Mouse (Mus musculus) myocyte (in vitro differentiated cells): ENCODE results near the gene Atrip.

Experiments
- CEBPB ChIP-seq: IDR thresholded peaks from 2 replicates; pipeline ENCODE4 v1.6.1; 2011; ENCODE audit warnings: mild to moderate bottlenecking, moderate library complexity; ENCODE audit not compliant: poor library complexity, insufficient read depth, severe bottlenecking
- E2F4 ChIP-seq: IDR thresholded peaks from one replicate; pipeline ENCODE4 v1.6.1; 2011; ENCODE audit warnings: mild to moderate bottlenecking, control low read depth, moderate library complexity; ENCODE audit not compliant: insufficient read depth
- MAX ChIP-seq: IDR thresholded peaks from one replicate; pipeline ENCODE4 v1.6.1; 2011; ENCODE audit warnings: low read depth, mild to moderate bottlenecking, control low read depth
- MYOD1 ChIP-seq, 3 experiments: IDR thresholded peaks; one replicate each; pipeline ENCODE4 v1.6.1; 2011; ENCODE audit warnings: control low read depth in 2 of 3, low read depth in 2 of 3, mild to moderate bottlenecking in 2 of 3, moderate library complexity in 1 of 3; ENCODE audit not compliant: insufficient read length in 2 of 3, control insufficient read depth in 1 of 3
- MYOG ChIP-seq, 3 experiments: IDR thresholded peaks; one replicate each; pipeline ENCODE4 v1.6.1; 2011; ENCODE audit warnings: control low read depth in 2 of 3, low read depth in 2 of 3, mild to moderate bottlenecking in 2 of 3; ENCODE audit not compliant: insufficient read length in 2 of 3, control insufficient read depth in 1 of 3, insufficient read depth in 1 of 3
- POLR2A ChIP-seq: IDR thresholded peaks from one replicate; pipeline ENCODE4 v1.6.1; 2011; ENCODE audit warnings: low read depth, mild to moderate bottlenecking, control low read depth, moderate library complexity; ENCODE audit not compliant: insufficient read length
- POLR2AphosphoS2 ChIP-seq: IDR thresholded peaks from one replicate; pipeline ENCODE4 v1.6.1; 2011; ENCODE audit warnings: low read depth, control low read depth; ENCODE audit not compliant: insufficient read length
- TCF12 ChIP-seq: IDR thresholded peaks from one replicate; pipeline ENCODE4 v1.6.1; 2011; ENCODE audit warnings: mild to moderate bottlenecking, control low read depth; ENCODE audit not compliant: poor library complexity, insufficient read depth, severe bottlenecking
- TCF3 ChIP-seq: IDR thresholded peaks from one replicate; pipeline ENCODE4 v1.6.1; 2011; ENCODE audit warnings: low read depth, control low read depth; ENCODE audit not compliant: insufficient read length
- USF1 ChIP-seq: IDR thresholded peaks from one replicate; pipeline ENCODE4 v1.6.1; 2011; ENCODE audit warnings: low read depth, mild to moderate bottlenecking, control low read depth, moderate library complexity

DNA sequence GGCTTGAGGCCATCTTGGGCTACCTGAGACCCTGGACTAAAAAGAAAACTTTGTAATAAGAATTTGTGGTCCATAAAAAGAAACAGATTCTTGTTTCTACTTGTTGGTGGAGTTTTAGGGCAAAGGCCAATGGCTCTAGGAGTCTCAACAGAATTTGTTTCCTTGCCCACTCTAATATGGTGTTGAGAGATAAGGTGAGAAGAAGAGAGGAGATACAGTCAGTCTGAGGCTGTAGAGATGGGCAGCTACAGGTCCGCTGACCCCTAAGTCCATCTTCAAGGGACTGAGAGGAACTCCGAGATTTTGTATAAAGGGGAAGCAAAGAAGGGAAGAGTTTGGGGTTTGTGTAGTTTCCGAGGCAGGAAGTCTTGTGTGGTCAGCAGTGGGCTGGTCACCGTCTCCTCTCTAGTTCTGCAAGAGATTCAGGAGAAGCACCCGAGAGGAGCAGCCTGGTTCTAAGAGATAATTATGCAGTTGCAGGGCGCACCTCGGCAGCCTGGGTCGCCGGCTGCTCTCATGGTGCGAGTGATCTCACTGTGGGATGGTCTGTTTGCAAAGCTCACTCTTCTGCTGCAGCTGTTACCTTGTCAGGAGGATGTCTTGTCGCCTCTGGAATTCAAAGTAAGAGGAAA is 56.8 kb downstream of the Atrip start:
- no peak for TF ChIP-seq POLR2A
- TF ChIP-seq MAX = no peak
- TF ChIP-seq E2F4 = no peak
- TF ChIP-seq USF1 = no peak
- TF ChIP-seq POLR2AphosphoS2 = no peak
- no peak for TF ChIP-seq MYOD1 (IDR thresholded peaks at IDR 0.05; ENCODE audit: control insufficient read depth in 1 of 3, insufficient read length in 2 of 3, low read depth in 2 of 3)
- no peak for TF ChIP-seq TCF3
- TF ChIP-seq MYOG (IDR thresholded peaks at IDR 0.05; ENCODE audit: control insufficient read depth in 1 of 3, insufficient read depth in 1 of 3, insufficient read length in 2 of 3, low read depth in 2 of 3) = no peak
- TF ChIP-seq TCF12 = no peak
- TF ChIP-seq CEBPB = no peak
